Mouse (Mus musculus) R1 (cell line): ENCODE data around the gene Rundc1.
"Not testable (repeated sequence)": the region's sequence is repeated elsewhere in the genome, so short reads cannot be mapped to it uniquely, and the experiment has no call there.

Experiments used
- DNase-seq: peaks from one replicate; pipeline ENCODE4 v3.0.0-alpha.2; 2018; ENCODE audit warnings: low read depth, low spot score

The Rundc1 gene

GRCm38 (mm10) chr11:101424925-101425813 lies at the start of gene Rundc1, which contains the start of gene Ptges3l:
Gene Rundc1, plus strand, starts transcription at chr11:101425085.
Gene Ptges3l, minus strand, starts transcription at chr11:101425333.
- DNase-seq: peak; percentile 97

- DNase-seq: not testable (repeated sequence)
These were observed 46.7 kb upstream of the Rundc1 start for GRCm38 (mm10) chr11:101378196-101378595.

- DNase-seq: no peak
These were observed 46.0 kb upstream of the Rundc1 start for GRCm38 (mm10) chr11:101378926-101379325.

- DNase-seq: peak; percentile 66
These were observed 43.1 kb upstream of the Rundc1 start for GRCm38 (mm10) chr11:101381817-101382216.

- peak; percentile 72 for DNase-seq
These were observed 29.8 kb upstream of the Rundc1 start for GRCm38 (mm10) chr11:101395110-101395509.

GRCm38 (mm10) chr11:101415306-101415705 lies 9.6 kb upstream of the Rundc1 start:
- DNase-seq: peak; percentile 39

- peak; percentile 84 for DNase-seq
These were observed 8.3 kb upstream of the Rundc1 start for GRCm38 (mm10) chr11:101416433-101417100.

- peak; percentile 89 for DNase-seq
These were observed 7.6 kb upstream of the Rundc1 start, which contains the start of gene Aarsd1 for GRCm38 (mm10) chr11:101417101-101417855. Gene Aarsd1, minus strand, starts transcription at chr11:101417615.

- no peak for DNase-seq
These were observed 5.9 kb upstream of the Rundc1 start for GRCm38 (mm10) chr11:101418991-101419390.

- peak; percentile 73 for DNase-seq
These were observed 5.3 kb upstream of the Rundc1 start for GRCm38 (mm10) chr11:101419610-101420009.

GRCm38 (mm10) chr11:101420148-101420547 lies 4.7 kb upstream of the Rundc1 start:
- DNase-seq: no peak

GRCm38 (mm10) chr11:101424105-101424851 lies 607 bp upstream of the Rundc1 start, which contains the start of gene Gm27029:
Gene Gm27029, minus strand, starts transcription at chr11:101424796.
- peak; percentile 68 for DNase-seq

GRCm38 (mm10) chr11:101426165-101426564 lies 1.3 kb downstream of the Rundc1 start:
- DNase-seq: no peak

GRCm38 (mm10) chr11:101431327-101431726 lies 6.4 kb downstream of the Rundc1 start:
- no peak for DNase-seq

- no peak for DNase-seq
These were observed 8.5 kb downstream of the Rundc1 start for GRCm38 (mm10) chr11:101433396-101433795.

GRCm38 (mm10) chr11:101435831-101436230 lies 10.9 kb downstream of the Rundc1 start:
- peak; percentile 63 for DNase-seq

- DNase-seq: peak; percentile 76
These were observed 12.0 kb downstream of the Rundc1 start for GRCm38 (mm10) chr11:101436916-101437315.

- DNase-seq: peak; percentile 40
These were observed 13.1 kb downstream of the Rundc1 start for GRCm38 (mm10) chr11:101438006-101438405.

GRCm38 (mm10) chr11:101441450-101442126 lies 16.7 kb downstream of the Rundc1 start:
- not testable (repeated sequence) for DNase-seq

- DNase-seq: peak; percentile 100
These were observed 17.3 kb downstream of the Rundc1 start, which contains the start of gene Rpl27 for GRCm38 (mm10) chr11:101442127-101442693. Gene Rpl27, plus strand, starts transcription at chr11:101442298.
